Mouse (Mus musculus): Measurements from ENCODE around the gene Gfap. TPM values are rescaled to one million over a fixed set of nuclear protein-coding genes. Genes with fewer than 3 reads are reported as not detected.
A peak's percentile ranks its signal among the peaks of the same experiment; 100 is the strongest.

Gfap gene
- polyA plus RNA-seq, 1 experiment from 2014 or later, result 0.23 TPM

DNA sequence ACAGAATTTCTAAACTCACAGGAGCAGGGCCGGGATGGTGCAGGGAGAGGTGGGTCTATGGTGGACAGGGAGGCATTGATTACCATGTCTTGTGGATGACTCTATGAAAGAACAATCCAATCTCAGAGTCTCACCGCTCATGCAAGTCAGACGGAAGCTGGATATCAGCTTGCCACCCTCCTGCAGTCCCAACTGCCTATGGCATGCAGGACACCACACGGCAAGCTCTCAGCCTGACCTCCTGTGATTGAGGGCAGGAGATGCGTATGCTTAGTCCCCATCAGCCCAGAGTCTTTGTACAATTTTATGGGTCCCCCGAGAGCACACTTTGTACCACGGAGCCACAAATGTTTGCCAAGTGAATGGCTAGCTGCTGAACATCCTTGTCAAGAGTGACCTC lies 2.9 kb upstream of the Gfap start:
- 86% methylated on average over 7 of the region's 7 CpGs for WGBS
- no peak overlapping the region for H3K9ac ChIP-seq (ENCODE audit: low read length)

GRCm38 (mm10) chr11:102902107-102902506 lies 1.4 kb upstream of the Gfap start:
- Histone ChIP-seq H3K4me1 (ENCODE audit: control insufficient read depth, insufficient read depth, low read length) (no peaks in the 10 kb centered on the region), H3K4me3 (ENCODE audit: low read depth, low read length) (no peak overlapping the region), H3K27me3 (replicated peaks; ENCODE audit: control insufficient read depth, insufficient read depth, low read length) (no peaks in the 10 kb centered on the region), H3K36me3 (ENCODE audit: control insufficient read depth, insufficient read depth, low read length) (peaks cover 17% of the 10 kb centered on the region), H3K9me3 (replicated peaks; ENCODE audit: control insufficient read depth, low read length) (no peaks in the 10 kb centered on the region), H3K4me2 (ENCODE audit: low read length) (no peak overlapping the region), H3K9ac (ENCODE audit: low read length) (no peak overlapping the region), H3K27ac (ENCODE audit: low read depth, low read length) (no peak overlapping the region)
- ATAC-seq (no peak), DNase-seq (ENCODE audit: low spot score) (no peak)
- WGBS, result 73% methylated on average over 5 of the region's 5 CpGs

More for the DNA sequence above, 2.9 kb upstream of the Gfap start:
- H3K36me3 ChIP-seq (ENCODE audit: control insufficient read depth, insufficient read depth, low read length), result peaks cover 31% of the 10 kb centered on the region
- H3K27me3 ChIP-seq (replicated peaks; ENCODE audit: control insufficient read depth, insufficient read depth, low read length), result no peaks in the 10 kb centered on the region
- no peak for DNase-seq (ENCODE audit: low spot score)
- H3K4me3 ChIP-seq (ENCODE audit: low read depth, low read length), result no peak overlapping the region
- H3K27ac ChIP-seq (ENCODE audit: low read depth, low read length), result no peak overlapping the region
- no peak overlapping the region for H3K4me2 ChIP-seq (ENCODE audit: low read length)
- ATAC-seq, result no peak
- no peaks in the 10 kb centered on the region for H3K9me3 ChIP-seq (replicated peaks; ENCODE audit: control insufficient read depth, low read length)
- no peaks in the 10 kb centered on the region for H3K4me1 ChIP-seq (ENCODE audit: control insufficient read depth, insufficient read depth, low read length)

- H3K27me3 ChIP-seq (replicated peaks; ENCODE audit: control insufficient read depth, insufficient read depth, low read length), result no peaks in the 10 kb centered on the region
- ATAC-seq (no peak), DNase-seq (ENCODE audit: low spot score) (no peak)
- H3K4me1 ChIP-seq (ENCODE audit: control insufficient read depth, insufficient read depth, low read length), result no peaks in the 10 kb centered on the region
- peaks cover 10% of the 10 kb centered on the region for H3K36me3 ChIP-seq (ENCODE audit: control insufficient read depth, insufficient read depth, low read length)
- H3K27ac ChIP-seq (ENCODE audit: low read depth, low read length), result no peak overlapping the region
- 64% methylated on average over 4 of the region's 4 CpGs for WGBS
- no peak overlapping the region for H3K4me2 ChIP-seq (ENCODE audit: low read length)
- H3K9me3 ChIP-seq (replicated peaks; ENCODE audit: control insufficient read depth, low read length), result no peaks in the 10 kb centered on the region
- H3K4me3 ChIP-seq (ENCODE audit: low read depth, low read length), result no peak overlapping the region
- no peak overlapping the region for H3K9ac ChIP-seq (ENCODE audit: low read length)
These were observed 487 bp upstream of the Gfap start for GRCm38 (mm10) chr11:102901199-102901598.

- peaks cover 10% of the 10 kb centered on the region for H3K27me3 ChIP-seq (replicated peaks; ENCODE audit: control insufficient read depth, insufficient read depth, low read length)
- 54% methylated on average over 9 of the region's 9 CpGs for WGBS
- peak; percentile 56 for DNase-seq (ENCODE audit: low spot score)
These were observed 2.3 kb downstream of the Gfap start for GRCm38 (mm10) chr11:102898408-102898807.

GRCm38 (mm10) chr11:102896641-102897040 lies 4.1 kb downstream of the Gfap start:
- H3K4me3 ChIP-seq (ENCODE audit: low read depth, low read length), result no peak overlapping the region
- H3K4me1 ChIP-seq (ENCODE audit: control insufficient read depth, insufficient read depth, low read length), result peaks cover 6% of the 10 kb centered on the region; the same call in 1 of the 2 replicates
- no peak overlapping the region for H3K27ac ChIP-seq (ENCODE audit: low read depth, low read length)
- no peaks in the 10 kb centered on the region for H3K9me3 ChIP-seq (replicated peaks; ENCODE audit: control insufficient read depth, low read length)
- H3K9ac ChIP-seq (ENCODE audit: low read length), result no peak overlapping the region
- no peak overlapping the region for H3K4me2 ChIP-seq (ENCODE audit: low read length)
- WGBS, result 80% methylated on average over 20 of the region's 20 CpGs
- no peak for DNase-seq (ENCODE audit: low spot score)
- ATAC-seq, result no peak
- H3K27me3 ChIP-seq (replicated peaks; ENCODE audit: control insufficient read depth, insufficient read depth, low read length), result peaks cover 19% of the 10 kb centered on the region
- no peaks in the 10 kb centered on the region for H3K36me3 ChIP-seq (ENCODE audit: control insufficient read depth, insufficient read depth, low read length)

More at GRCm38 (mm10) chr11:102898408-102898807, 2.3 kb downstream of the Gfap start:
- Histone ChIP-seq H3K4me2 (ENCODE audit: low read length) (no peak overlapping the region), H3K36me3 (ENCODE audit: control insufficient read depth, insufficient read depth, low read length) (no peaks in the 10 kb centered on the region), H3K9ac (ENCODE audit: low read length) (no peak overlapping the region), H3K9me3 (replicated peaks; ENCODE audit: control insufficient read depth, low read length) (no peaks in the 10 kb centered on the region), H3K27ac (ENCODE audit: low read depth, low read length) (no peak overlapping the region), H3K4me1 (ENCODE audit: control insufficient read depth, insufficient read depth, low read length) (peaks cover 1% of the 10 kb centered on the region; the same call in 1 of the 2 replicates), H3K4me3 (ENCODE audit: low read depth, low read length) (no peak overlapping the region)
- ATAC-seq, result peak; percentile 46; the same call in 1 of the 2 replicates

- ATAC-seq (no peak), DNase-seq (ENCODE audit: low spot score) (no peak)
- Histone ChIP-seq H3K27ac (ENCODE audit: low read depth, low read length) (no peak overlapping the region), H3K9ac (ENCODE audit: low read length) (no peak overlapping the region), H3K4me2 (ENCODE audit: low read length) (no peak overlapping the region), H3K4me1 (ENCODE audit: control insufficient read depth, insufficient read depth, low read length) (peaks cover 6% of the 10 kb centered on the region; the same call in 1 of the 2 replicates), H3K36me3 (ENCODE audit: control insufficient read depth, insufficient read depth, low read length) (no peaks in the 10 kb centered on the region), H3K9me3 (replicated peaks; ENCODE audit: control insufficient read depth, low read length) (no peaks in the 10 kb centered on the region), H3K27me3 (replicated peaks; ENCODE audit: control insufficient read depth, insufficient read depth, low read length) (peaks cover 19% of the 10 kb centered on the region), H3K4me3 (ENCODE audit: low read depth, low read length) (no peak overlapping the region)
- WGBS, result 82% methylated on average over 9 of the region's 9 CpGs
These were observed 4.9 kb downstream of the Gfap start for GRCm38 (mm10) chr11:102895779-102896178.

DNA sequence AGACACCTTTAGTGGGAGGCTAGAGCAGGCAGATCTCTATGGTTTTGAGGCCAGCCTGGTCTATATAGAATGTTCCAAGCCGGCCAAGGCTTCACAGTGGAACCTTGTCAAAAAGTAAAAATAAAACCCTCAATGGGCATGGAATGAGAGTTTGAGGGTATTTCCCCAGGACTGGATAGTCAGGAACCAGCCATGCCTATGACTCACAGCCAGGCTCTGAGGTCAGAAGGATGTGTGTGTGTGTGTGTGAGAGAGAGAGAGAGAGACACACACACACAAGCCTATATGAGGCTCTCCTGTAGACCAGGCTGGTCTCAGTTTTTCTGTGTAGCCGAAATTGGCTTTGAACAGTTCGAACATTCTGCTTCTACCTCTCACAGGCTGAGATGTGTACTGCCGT lies 6.0 kb downstream of the Gfap start:
- H3K27ac ChIP-seq (ENCODE audit: low read depth, low read length), result no peak overlapping the region
- H3K4me2 ChIP-seq (ENCODE audit: low read length), result no peak overlapping the region
- no peaks in the 10 kb centered on the region for H3K9me3 ChIP-seq (replicated peaks; ENCODE audit: control insufficient read depth, low read length)
- H3K36me3 ChIP-seq (ENCODE audit: control insufficient read depth, insufficient read depth, low read length), result no peaks in the 10 kb centered on the region
- peaks cover 6% of the 10 kb centered on the region; the same call in 1 of the 2 replicates for H3K4me1 ChIP-seq (ENCODE audit: control insufficient read depth, insufficient read depth, low read length)
- no peak overlapping the region for H3K4me3 ChIP-seq (ENCODE audit: low read depth, low read length)
- peaks cover 19% of the 10 kb centered on the region for H3K27me3 ChIP-seq (replicated peaks; ENCODE audit: control insufficient read depth, insufficient read depth, low read length)
- DNase-seq (ENCODE audit: low spot score), result no peak
- 89% methylated on average over 4 of the region's 4 CpGs for WGBS
- no peak overlapping the region for H3K9ac ChIP-seq (ENCODE audit: low read length)
- ATAC-seq, result no peak

DNA sequence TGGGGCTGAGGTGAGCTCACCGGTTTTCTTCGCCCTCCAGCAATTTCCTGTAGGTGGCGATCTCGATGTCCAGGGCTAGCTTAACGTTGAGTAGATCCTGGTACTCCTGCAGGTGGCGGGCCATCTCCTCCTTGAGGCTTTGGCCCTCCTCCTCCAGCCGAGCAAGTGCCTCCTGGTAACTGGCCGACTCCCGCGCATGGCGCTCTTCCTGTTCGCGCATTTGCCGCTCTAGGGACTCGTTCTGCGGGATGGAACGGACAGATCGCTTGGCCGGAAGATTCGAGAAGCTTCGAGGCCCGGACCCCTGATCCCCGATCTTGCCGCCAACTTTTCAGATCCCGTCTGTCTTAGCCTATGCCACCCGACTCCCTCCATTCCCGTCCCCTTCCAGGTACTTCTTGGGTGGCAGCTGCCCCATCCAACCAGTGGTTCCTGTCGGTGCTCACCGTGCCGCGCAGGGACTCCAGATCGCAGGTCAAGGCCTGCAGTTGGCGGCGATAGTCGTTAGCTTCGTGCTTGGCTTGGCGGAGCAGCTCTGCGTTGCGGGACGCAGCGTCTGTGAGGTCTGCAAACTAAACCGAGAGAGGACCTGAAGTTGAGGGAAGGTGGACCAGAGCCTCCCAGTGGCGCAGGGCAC lies 7.6 kb downstream of the Gfap start:
- Histone ChIP-seq H3K27me3 (replicated peaks; ENCODE audit: control insufficient read depth, insufficient read depth, low read length) (peaks cover 19% of the 10 kb centered on the region), H3K9ac (ENCODE audit: low read length) (peak overlapping the region; percentile 40), H3K4me3 (ENCODE audit: low read depth, low read length) (peak overlapping the region; percentile 13; the same call in 1 of the 2 replicates), H3K9me3 (replicated peaks; ENCODE audit: control insufficient read depth, low read length) (no peaks in the 10 kb centered on the region), H3K27ac (ENCODE audit: low read depth, low read length) (no peak overlapping the region), H3K36me3 (ENCODE audit: control insufficient read depth, insufficient read depth, low read length) (no peaks in the 10 kb centered on the region), H3K4me1 (ENCODE audit: control insufficient read depth, insufficient read depth, low read length) (peaks cover 6% of the 10 kb centered on the region; the same call in 1 of the 2 replicates), H3K4me2 (ENCODE audit: low read length) (peak overlapping the region; percentile 42)
- WGBS, result 5% methylated on average over 43 of the region's 43 CpGs
- DNase-seq (ENCODE audit: low spot score), result peak; percentile 64
- ATAC-seq, result peak; percentile 44; the same call in 1 of the 2 replicates

- Histone ChIP-seq H3K27me3 (replicated peaks; ENCODE audit: control insufficient read depth, insufficient read depth, low read length) (peaks cover 19% of the 10 kb centered on the region), H3K4me3 (ENCODE audit: low read depth, low read length) (no peak overlapping the region), H3K9ac (ENCODE audit: low read length) (no peak overlapping the region), H3K4me2 (ENCODE audit: low read length) (no peak overlapping the region), H3K4me1 (ENCODE audit: control insufficient read depth, insufficient read depth, low read length) (peaks cover 6% of the 10 kb centered on the region; the same call in 1 of the 2 replicates), H3K36me3 (ENCODE audit: control insufficient read depth, insufficient read depth, low read length) (no peaks in the 10 kb centered on the region), H3K9me3 (replicated peaks; ENCODE audit: control insufficient read depth, low read length) (no peaks in the 10 kb centered on the region), H3K27ac (ENCODE audit: low read depth, low read length) (no peak overlapping the region)
- WGBS, result 68% methylated on average over 5 of the region's 5 CpGs
- no peak for ATAC-seq
- no peak for DNase-seq (ENCODE audit: low spot score)
These were observed 10.6 kb downstream of the Gfap start for GRCm38 (mm10) chr11:102890096-102890495.
